Mouse (Mus musculus) CH12.LX (cell line): ENCODE data around the gene 0610030E20Rik.

Source experiments
- CTCF ChIP-seq, 2 experiments: IDR thresholded peaks in 1 of 2; conservative IDR thresholded peaks in 1 of 2; 2 replicates each; pipeline ENCODE4 v1.5.1; 2011 to 2012; ENCODE audit warnings: low read depth in 2 of 2, low read length in 2 of 2, improper control_type of control experiment in 1 of 2, inconsistent platforms in 1 of 2, mild to moderate bottlenecking in 1 of 2, moderate library complexity in 1 of 2
- E2F4 ChIP-seq: IDR thresholded peaks from 2 replicates; pipeline ENCODE4 v1.6.1; 2011; ENCODE audit warnings: low read depth, low read length, improper control_type of control experiment; ENCODE audit not compliant: insufficient replicate concordance
- MAX ChIP-seq: IDR thresholded peaks from 2 replicates; pipeline ENCODE4 v1.6.1; 2011; ENCODE audit warnings: low read length, improper control_type of control experiment
- PAX5 ChIP-seq: IDR thresholded peaks from 2 replicates; pipeline ENCODE4 v1.6.1; 2012; ENCODE audit warnings: low read length, inconsistent platforms, mixed read lengths
- POLR2A ChIP-seq: IDR thresholded peaks from 2 replicates; pipeline ENCODE4 v1.6.1; 2011; ENCODE audit warnings: low read depth, mild to moderate bottlenecking, improper control_type of control experiment, low read length
- UBTF ChIP-seq: IDR thresholded peaks from 2 replicates; pipeline ENCODE4 v1.6.1; 2012; ENCODE audit warnings: low read depth, mild to moderate bottlenecking, inconsistent platforms, low read length, improper control_type of control experiment, moderate library complexity
- USF2 ChIP-seq: conservative IDR thresholded peaks from 2 replicates; pipeline ENCODE4 v1.6.1; 2011; ENCODE audit warnings: low read depth, low read length, improper control_type of control experiment

DNA sequence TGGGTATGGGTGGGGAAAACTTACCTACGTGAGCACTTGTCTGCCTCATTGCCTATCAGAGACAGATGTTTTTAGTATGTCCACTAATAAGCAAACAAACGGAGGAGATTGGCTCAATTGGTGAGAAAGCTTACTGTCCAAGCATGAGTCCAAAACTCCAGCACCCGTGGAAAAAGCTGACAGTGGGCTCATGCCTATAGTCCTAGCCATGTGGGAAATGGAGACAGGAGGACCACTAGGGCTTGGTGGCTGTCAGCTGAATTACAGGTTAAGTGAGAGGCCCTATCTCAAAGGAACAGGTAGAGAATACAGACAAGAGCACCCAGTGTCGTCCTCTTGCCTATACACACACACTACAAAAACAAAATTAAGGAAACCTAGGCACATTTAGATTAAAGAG lies 856 bp upstream of the 0610030E20Rik start:
- TF ChIP-seq POLR2A, result no peak
- no peak for TF ChIP-seq USF2
- no peak for TF ChIP-seq E2F4
- no peak for TF ChIP-seq CTCF (conservative IDR thresholded peaks at IDR 0.05 in 1 of 2, IDR thresholded peaks at IDR 0.05 in 1 of 2; ENCODE audit: low read depth in 2 of 2, low read length in 2 of 2)
- no peak for TF ChIP-seq PAX5
- no peak for TF ChIP-seq UBTF
- TF ChIP-seq MAX, result no peak
